Mouse (Mus musculus): Measurements from ENCODE around the gene Yap1. TPM values are rescaled to one million over a fixed set of nuclear protein-coding genes. Genes with fewer than 3 reads are reported as not detected.
A peak's percentile ranks its signal among the peaks of the same experiment; 100 is the strongest.

The Yap1 gene
- polyA plus RNA-seq, 1 experiment, result 10.1 TPM

DNA sequence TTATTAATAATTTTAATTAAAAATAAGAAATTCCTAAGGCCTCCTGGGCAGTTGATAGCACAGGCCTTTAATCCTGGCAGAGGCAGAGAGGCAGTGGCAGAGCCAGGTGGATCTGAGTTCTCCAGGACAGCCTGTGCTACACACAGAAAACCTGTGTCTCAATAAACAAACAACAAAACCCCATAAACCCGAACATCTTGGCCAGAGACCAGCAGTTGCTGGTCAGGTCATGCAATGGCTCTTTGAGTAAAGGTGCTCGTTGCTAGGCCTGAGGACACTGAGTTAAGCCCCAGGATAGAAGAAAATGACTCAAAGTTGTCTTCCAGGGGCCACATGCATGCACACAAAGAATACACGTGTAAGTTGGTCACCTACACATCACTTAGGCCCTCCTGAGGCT is 75.5 kb downstream of the Yap1 start:
- 83% methylated on average over 3 of the region's 3 CpGs for WGBS
- Histone ChIP-seq H3K36me3 (ENCODE audit: control insufficient read depth, insufficient read depth, low read length) (no peaks in the 10 kb centered on the region), H3K27ac (ENCODE audit: insufficient read depth, low read length) (no peak overlapping the region), H3K4me3 (ENCODE audit: extremely low read depth, insufficient read depth, insufficient read length) (no peak overlapping the region), H3K27me3 (ENCODE audit: control insufficient read depth, insufficient read depth, low read length) (no peaks in the 10 kb centered on the region), H3K4me1 (ENCODE audit: control insufficient read depth, insufficient read depth, insufficient read length) (no peaks in the 10 kb centered on the region)
- no peak for DNase-seq (ENCODE audit: low read depth in 1 of 2, low spot score in 2 of 2)
- no peak for TF ChIP-seq CTCF (IDR thresholded peaks at IDR 0.05; ENCODE audit: extremely low read depth, insufficient read depth, insufficient read length, insufficient replicate concordance)
- no peak for TF ChIP-seq POLR2A (IDR thresholded peaks at IDR 0.05; ENCODE audit: low read depth, low read length)

DNA sequence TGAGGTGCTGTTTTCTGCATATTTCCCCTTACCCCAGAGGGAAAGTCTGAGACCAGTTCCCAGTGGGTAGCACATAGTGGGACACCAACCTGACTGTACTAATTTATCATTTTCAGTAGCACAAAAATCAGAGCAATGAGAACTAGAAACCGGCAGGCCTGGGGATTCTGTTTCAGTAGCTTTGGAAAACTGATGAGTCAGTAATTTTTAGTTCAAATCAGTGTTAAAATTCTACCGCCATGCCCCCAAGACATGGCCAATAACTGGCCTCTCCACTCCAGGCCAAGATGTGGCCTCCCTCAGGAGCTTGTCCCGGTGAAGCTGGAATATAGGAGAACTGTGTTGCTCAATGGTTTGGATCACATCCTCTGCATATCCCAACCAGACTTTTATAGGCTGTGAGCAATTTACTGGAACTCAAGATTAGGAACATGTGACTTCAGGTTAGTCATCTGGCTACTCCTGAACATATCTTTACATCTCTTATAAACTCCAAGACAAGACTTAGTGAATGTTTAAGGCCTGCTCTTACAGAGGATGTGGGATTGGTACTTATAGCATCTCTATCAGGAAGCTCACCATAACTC is 76.1 kb downstream of the Yap1 start:
- H3K4me3 ChIP-seq (ENCODE audit: extremely low read depth, insufficient read depth, insufficient read length), result no peak overlapping the region
- no peak for DNase-seq (ENCODE audit: low read depth in 1 of 2, low spot score in 2 of 2)
- WGBS, result 90% methylated on average over 3 of the region's 3 CpGs
- no peaks in the 10 kb centered on the region for H3K4me1 ChIP-seq (ENCODE audit: control insufficient read depth, insufficient read depth, insufficient read length)
- no peaks in the 10 kb centered on the region for H3K27me3 ChIP-seq (ENCODE audit: control insufficient read depth, insufficient read depth, low read length)
- no peak overlapping the region for H3K27ac ChIP-seq (ENCODE audit: insufficient read depth, low read length)
- no peaks in the 10 kb centered on the region for H3K36me3 ChIP-seq (ENCODE audit: control insufficient read depth, insufficient read depth, low read length)
- TF ChIP-seq POLR2A (IDR thresholded peaks at IDR 0.05; ENCODE audit: low read depth, low read length), result no peak
- no peak for TF ChIP-seq CTCF (IDR thresholded peaks at IDR 0.05; ENCODE audit: extremely low read depth, insufficient read depth, insufficient read length, insufficient replicate concordance)

DNA sequence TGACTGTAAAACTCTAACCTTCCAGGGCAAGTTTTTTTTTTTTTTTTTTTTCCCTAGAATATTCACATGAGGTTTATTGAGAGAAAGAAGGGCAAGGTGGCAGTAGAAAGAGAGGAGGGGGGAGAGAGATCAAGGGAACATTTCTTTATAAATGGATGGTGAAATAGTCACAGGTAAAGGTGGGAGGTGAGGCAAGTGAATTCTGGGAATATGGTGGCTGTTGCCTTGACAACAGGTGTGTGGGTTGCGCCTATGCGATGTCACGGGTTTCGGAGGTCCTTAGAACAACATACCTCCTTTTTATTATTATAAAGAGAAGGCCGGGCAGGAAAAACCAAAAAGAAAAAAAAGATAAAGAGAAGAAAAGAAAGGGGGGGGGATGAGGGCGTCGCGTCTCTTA is 89.5 kb downstream of the Yap1 start:
- WGBS, result 80% methylated on average over 8 of the region's 8 CpGs
- Histone ChIP-seq H3K27ac (ENCODE audit: insufficient read depth, low read length) (no peak overlapping the region), H3K4me1 (ENCODE audit: control insufficient read depth, insufficient read depth, insufficient read length) (peaks cover 5% of the 10 kb centered on the region; the same call in 1 of the 2 replicates), H3K27me3 (ENCODE audit: control insufficient read depth, insufficient read depth, low read length) (no peaks in the 10 kb centered on the region), H3K36me3 (ENCODE audit: control insufficient read depth, insufficient read depth, low read length) (no peaks in the 10 kb centered on the region), H3K4me3 (ENCODE audit: extremely low read depth, insufficient read depth, insufficient read length) (no peak overlapping the region)
- TF ChIP-seq CTCF (IDR thresholded peaks at IDR 0.05; ENCODE audit: extremely low read depth, insufficient read depth, insufficient read length, insufficient replicate concordance) (no peak), POLR2A (IDR thresholded peaks at IDR 0.05; ENCODE audit: low read depth, low read length) (no peak)
- no peak for DNase-seq (ENCODE audit: low read depth in 1 of 2, low spot score in 2 of 2)

DNA sequence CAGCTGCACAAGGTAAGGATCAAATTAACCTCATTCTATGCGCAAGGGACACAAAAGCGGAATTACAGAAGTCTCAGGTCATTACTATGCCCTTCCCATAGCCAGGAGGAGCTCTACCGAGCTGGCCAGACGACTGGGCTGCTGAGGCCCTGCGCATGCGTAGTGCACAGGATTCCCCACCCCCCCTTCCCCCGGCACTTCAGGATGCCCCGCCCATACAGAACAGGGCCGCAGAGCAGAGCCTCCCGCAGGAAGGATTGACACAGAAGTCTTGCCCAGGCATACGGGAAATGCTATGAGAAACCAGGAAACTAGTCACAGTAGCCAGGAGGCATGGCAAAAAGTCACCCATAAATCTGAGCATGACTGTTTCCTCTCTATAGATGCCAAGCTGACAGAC is 89.9 kb downstream of the Yap1 start:
- Histone ChIP-seq H3K27me3 (ENCODE audit: control insufficient read depth, insufficient read depth, low read length) (no peaks in the 10 kb centered on the region), H3K27ac (ENCODE audit: insufficient read depth, low read length) (no peak overlapping the region), H3K4me1 (ENCODE audit: control insufficient read depth, insufficient read depth, insufficient read length) (peaks cover 5% of the 10 kb centered on the region; the same call in 1 of the 2 replicates), H3K4me3 (ENCODE audit: extremely low read depth, insufficient read depth, insufficient read length) (no peak overlapping the region), H3K36me3 (ENCODE audit: control insufficient read depth, insufficient read depth, low read length) (no peaks in the 10 kb centered on the region)
- TF ChIP-seq CTCF (IDR thresholded peaks at IDR 0.05; ENCODE audit: extremely low read depth, insufficient read depth, insufficient read length, insufficient replicate concordance), result no peak
- no peak for TF ChIP-seq POLR2A (IDR thresholded peaks at IDR 0.05; ENCODE audit: low read depth, low read length)
- DNase-seq (ENCODE audit: low read depth in 1 of 2, low spot score in 2 of 2), result peak in 1 of 2 experiments; percentile 11
- WGBS, result 7% methylated on average over 11 of the region's 11 CpGs

DNA sequence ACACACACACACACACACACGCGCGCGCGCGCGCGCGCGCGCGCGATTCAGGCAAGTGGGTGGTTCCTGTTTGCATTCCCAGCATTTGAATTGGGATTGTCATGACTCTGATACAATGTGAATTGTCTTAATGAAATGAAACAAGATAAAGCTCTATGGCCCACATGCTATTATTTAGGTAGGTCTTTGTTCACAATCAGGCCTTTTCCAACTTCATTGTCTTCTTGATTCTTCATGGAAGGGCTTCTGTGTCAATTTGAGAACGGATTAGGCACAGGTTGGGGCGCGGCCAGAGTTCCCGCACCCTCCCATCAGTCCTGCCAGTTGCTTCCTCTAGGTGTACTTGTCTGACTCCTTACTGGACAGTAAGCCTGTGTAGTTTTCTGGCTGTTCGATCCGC is 90.4 kb downstream of the Yap1 start:
- DNase-seq (ENCODE audit: low read depth in 1 of 2, low spot score in 2 of 2), result no peak
- TF ChIP-seq CTCF (IDR thresholded peaks at IDR 0.05; ENCODE audit: extremely low read depth, insufficient read depth, insufficient read length, insufficient replicate concordance), result no peak
- TF ChIP-seq POLR2A (IDR thresholded peaks at IDR 0.05; ENCODE audit: low read depth, low read length), result no peak
- 84% methylated on average over 19 of the region's 19 CpGs for WGBS
- Histone ChIP-seq H3K4me3 (ENCODE audit: extremely low read depth, insufficient read depth, insufficient read length) (no peak overlapping the region), H3K36me3 (ENCODE audit: control insufficient read depth, insufficient read depth, low read length) (no peaks in the 10 kb centered on the region), H3K4me1 (ENCODE audit: control insufficient read depth, insufficient read depth, insufficient read length) (peaks cover 5% of the 10 kb centered on the region; the same call in 1 of the 2 replicates), H3K27ac (ENCODE audit: insufficient read depth, low read length) (no peak overlapping the region), H3K27me3 (ENCODE audit: control insufficient read depth, insufficient read depth, low read length) (no peaks in the 10 kb centered on the region)

DNA sequence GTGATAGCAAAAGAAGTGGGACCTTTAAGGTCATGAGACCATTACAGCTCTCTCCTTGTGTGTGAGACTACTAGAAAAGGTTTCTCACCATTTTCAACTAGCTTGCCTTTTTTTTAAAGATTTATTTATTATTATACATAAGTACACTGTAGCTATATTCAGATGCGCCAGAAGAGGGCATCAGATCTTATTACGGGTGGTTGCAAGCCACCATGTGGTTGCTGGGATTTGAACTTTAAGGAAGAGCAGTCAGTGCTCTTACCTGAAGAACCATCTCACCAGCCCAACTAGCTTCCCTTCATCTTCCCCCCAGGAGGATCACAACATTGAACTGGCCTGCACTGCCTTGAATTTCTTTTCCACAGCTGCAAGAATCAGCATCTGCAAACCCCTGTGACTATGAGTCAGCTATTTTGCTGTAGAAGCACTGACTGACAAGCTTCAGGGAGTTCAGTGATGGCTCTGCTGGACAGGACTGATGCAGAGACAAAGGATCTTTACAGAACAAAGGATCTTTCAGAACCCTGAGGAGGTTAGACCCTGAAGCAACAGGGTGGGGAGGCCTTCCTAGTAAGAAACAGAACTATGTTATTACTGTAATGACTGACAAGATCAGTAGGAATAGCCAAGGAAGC is 96.9 kb downstream of the Yap1 start:
- H3K27ac ChIP-seq (ENCODE audit: insufficient read depth, low read length), result no peak overlapping the region
- no peaks in the 10 kb centered on the region for H3K27me3 ChIP-seq (ENCODE audit: control insufficient read depth, insufficient read depth, low read length)
- no peaks in the 10 kb centered on the region for H3K4me1 ChIP-seq (ENCODE audit: control insufficient read depth, insufficient read depth, insufficient read length)
- DNase-seq (ENCODE audit: low read depth in 1 of 2, low spot score in 2 of 2), result no peak
- 93% methylated on average over 2 of the region's 2 CpGs for WGBS
- H3K36me3 ChIP-seq (ENCODE audit: control insufficient read depth, insufficient read depth, low read length), result no peaks in the 10 kb centered on the region
- no peak overlapping the region for H3K4me3 ChIP-seq (ENCODE audit: extremely low read depth, insufficient read depth, insufficient read length)
- no peak for TF ChIP-seq POLR2A (IDR thresholded peaks at IDR 0.05; ENCODE audit: low read depth, low read length)
- no peak for TF ChIP-seq CTCF (IDR thresholded peaks at IDR 0.05; ENCODE audit: extremely low read depth, insufficient read depth, insufficient read length, insufficient replicate concordance)

DNA sequence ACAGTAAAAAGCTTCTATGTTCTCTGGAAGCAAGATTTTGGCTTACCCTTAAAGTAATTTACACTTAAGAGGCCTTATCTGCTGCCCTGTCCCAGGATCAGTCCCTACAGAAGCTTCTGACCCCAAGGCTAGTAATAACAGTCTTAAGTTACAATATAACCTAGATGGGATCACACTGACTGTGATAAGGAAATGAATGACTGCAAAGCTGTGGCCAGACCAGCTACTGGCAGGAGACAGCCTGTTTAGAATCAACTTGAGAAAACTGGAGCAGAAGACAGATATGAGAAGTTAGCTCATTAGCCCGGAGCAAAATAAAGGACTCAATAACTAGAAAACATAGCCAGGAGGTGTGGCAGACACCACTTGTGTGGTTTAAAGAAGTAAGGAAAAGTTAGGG is 97.8 kb downstream of the Yap1 start:
- 97% methylated on average over 1 of the region's 1 CpGs for WGBS
- Histone ChIP-seq H3K27me3 (ENCODE audit: control insufficient read depth, insufficient read depth, low read length) (no peaks in the 10 kb centered on the region), H3K4me3 (ENCODE audit: extremely low read depth, insufficient read depth, insufficient read length) (no peak overlapping the region), H3K4me1 (ENCODE audit: control insufficient read depth, insufficient read depth, insufficient read length) (no peaks in the 10 kb centered on the region), H3K36me3 (ENCODE audit: control insufficient read depth, insufficient read depth, low read length) (no peaks in the 10 kb centered on the region), H3K27ac (ENCODE audit: insufficient read depth, low read length) (no peak overlapping the region)
- no peak for DNase-seq (ENCODE audit: low read depth in 1 of 2, low spot score in 2 of 2)
- TF ChIP-seq POLR2A (IDR thresholded peaks at IDR 0.05; ENCODE audit: low read depth, low read length), result no peak
- no peak for TF ChIP-seq CTCF (IDR thresholded peaks at IDR 0.05; ENCODE audit: extremely low read depth, insufficient read depth, insufficient read length, insufficient replicate concordance)
